Mouse (Mus musculus): Measurements from ENCODE around the gene Ppara. TPM values are rescaled to one million over a fixed set of nuclear protein-coding genes. Genes with fewer than 3 reads are reported as not detected.

Ppara gene
- polyA plus RNA-seq, 1 experiment from 2014 or later, result 2.3 TPM

- ATAC-seq (ENCODE audit: low FRiP score, low TSS enrichment), result no peak
- Histone ChIP-seq H3K36me3 (ENCODE audit: control insufficient read depth, insufficient read depth, low read length) (no peaks in the 10 kb centered on the region), H3K27me3 (ENCODE audit: control insufficient read depth, insufficient read depth, low read length) (no peaks in the 10 kb centered on the region), H3K27ac (ENCODE audit: low read depth, low read length) (no peak overlapping the region), H3K4me2 (replicated peaks; ENCODE audit: low read depth, low read length) (no peak overlapping the region), H3K9me3 (ENCODE audit: control insufficient read depth, low read length) (peaks cover 9% of the 10 kb centered on the region; the same call in 1 of the 2 replicates), H3K9ac (ENCODE audit: low read depth, low read length) (no peak overlapping the region), H3K4me1 (ENCODE audit: control insufficient read depth, insufficient read depth, low read length) (no peaks in the 10 kb centered on the region), H3K4me3 (ENCODE audit: low read length) (no peak overlapping the region)
- 67% methylated on average over 2 of the region's 2 CpGs for WGBS
Measured at GRCm38 (mm10) chr15:85752655-85753054, 17.9 kb downstream of the Ppara start.

- no peak overlapping the region for H3K9ac ChIP-seq (ENCODE audit: low read depth, low read length)
- no peak for ATAC-seq (ENCODE audit: low FRiP score, low TSS enrichment)
- no peak overlapping the region for H3K27ac ChIP-seq (ENCODE audit: low read depth, low read length)
- peaks cover 13% of the 10 kb centered on the region; the same call in 1 of the 2 replicates for H3K9me3 ChIP-seq (ENCODE audit: control insufficient read depth, low read length)
- 95% methylated on average over 1 of the region's 1 CpGs for WGBS
- H3K4me3 ChIP-seq (ENCODE audit: low read length), result no peak overlapping the region
- no peaks in the 10 kb centered on the region for H3K36me3 ChIP-seq (ENCODE audit: control insufficient read depth, insufficient read depth, low read length)
- H3K4me2 ChIP-seq (replicated peaks; ENCODE audit: low read depth, low read length), result no peak overlapping the region
- no peaks in the 10 kb centered on the region for H3K27me3 ChIP-seq (ENCODE audit: control insufficient read depth, insufficient read depth, low read length)
- no peaks in the 10 kb centered on the region for H3K4me1 ChIP-seq (ENCODE audit: control insufficient read depth, insufficient read depth, low read length)
Measured at GRCm38 (mm10) chr15:85754033-85754650, 19.4 kb downstream of the Ppara start.

DNA sequence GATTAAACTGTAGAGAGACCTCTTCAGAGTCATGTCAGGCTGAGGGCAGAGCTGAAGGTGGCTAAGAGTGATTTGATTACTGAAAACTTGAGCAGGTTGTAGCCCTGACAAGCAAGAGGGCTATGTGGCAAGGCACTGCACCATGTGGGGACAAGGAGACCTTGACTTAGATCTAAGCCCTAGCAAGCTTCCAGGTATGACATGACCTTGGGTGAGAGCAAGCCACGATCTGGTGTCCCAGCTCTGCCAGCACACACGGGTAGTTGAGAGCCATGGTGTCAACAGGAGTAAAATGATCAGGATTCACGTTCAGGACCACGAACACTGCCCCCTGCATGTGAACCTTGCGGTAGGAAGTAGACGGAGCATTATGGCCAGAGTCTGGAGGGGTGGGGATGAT is 20.4 kb downstream of the Ppara start:
- Histone ChIP-seq H3K4me1 (ENCODE audit: control insufficient read depth, insufficient read depth, low read length) (no peaks in the 10 kb centered on the region), H3K9ac (ENCODE audit: low read depth, low read length) (no peak overlapping the region), H3K9me3 (ENCODE audit: control insufficient read depth, low read length) (peaks cover 13% of the 10 kb centered on the region; the same call in 1 of the 2 replicates), H3K27ac (ENCODE audit: low read depth, low read length) (no peak overlapping the region), H3K4me3 (ENCODE audit: low read length) (no peak overlapping the region), H3K4me2 (replicated peaks; ENCODE audit: low read depth, low read length) (no peak overlapping the region), H3K36me3 (ENCODE audit: control insufficient read depth, insufficient read depth, low read length) (no peaks in the 10 kb centered on the region), H3K27me3 (ENCODE audit: control insufficient read depth, insufficient read depth, low read length) (no peaks in the 10 kb centered on the region)
- WGBS, result 73% methylated on average over 6 of the region's 6 CpGs
- no peak for ATAC-seq (ENCODE audit: low FRiP score, low TSS enrichment)

DNA sequence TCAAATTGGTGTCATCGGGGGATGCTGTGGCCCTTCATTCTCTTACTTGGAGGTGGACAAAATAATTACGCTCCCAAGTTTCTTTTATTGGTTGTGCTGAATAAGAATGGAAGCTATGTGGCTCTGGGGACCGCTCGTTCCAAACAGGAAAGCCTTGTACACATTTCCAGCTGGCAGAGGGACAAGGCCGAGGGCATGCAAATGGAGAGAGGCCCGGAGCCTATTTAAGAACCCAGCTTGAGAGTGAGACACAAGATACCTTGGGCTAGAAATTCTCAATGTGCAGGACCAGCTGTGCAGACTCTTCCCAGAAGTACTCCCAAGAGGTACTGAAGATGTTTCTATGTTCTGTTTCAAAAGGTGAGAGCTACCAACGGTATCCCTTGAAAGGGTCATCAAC is 21.8 kb downstream of the Ppara start:
- WGBS, result 93% methylated on average over 7 of the region's 7 CpGs
- Histone ChIP-seq H3K9ac (ENCODE audit: low read depth, low read length) (no peak overlapping the region), H3K27me3 (ENCODE audit: control insufficient read depth, insufficient read depth, low read length) (no peaks in the 10 kb centered on the region), H3K27ac (ENCODE audit: low read depth, low read length) (no peak overlapping the region), H3K36me3 (ENCODE audit: control insufficient read depth, insufficient read depth, low read length) (no peaks in the 10 kb centered on the region), H3K4me3 (ENCODE audit: low read length) (no peak overlapping the region), H3K4me1 (ENCODE audit: control insufficient read depth, insufficient read depth, low read length) (no peaks in the 10 kb centered on the region), H3K9me3 (ENCODE audit: control insufficient read depth, low read length) (peaks cover 10% of the 10 kb centered on the region; the same call in 1 of the 2 replicates), H3K4me2 (replicated peaks; ENCODE audit: low read depth, low read length) (no peak overlapping the region)
- ATAC-seq (ENCODE audit: low FRiP score, low TSS enrichment), result no peak

GRCm38 (mm10) chr15:85757768-85758167 is 23.0 kb downstream of the Ppara start:
- no peaks in the 10 kb centered on the region for H3K36me3 ChIP-seq (ENCODE audit: control insufficient read depth, insufficient read depth, low read length)
- H3K4me2 ChIP-seq (replicated peaks; ENCODE audit: low read depth, low read length), result no peak overlapping the region
- no peaks in the 10 kb centered on the region for H3K27me3 ChIP-seq (ENCODE audit: control insufficient read depth, insufficient read depth, low read length)
- H3K27ac ChIP-seq (ENCODE audit: low read depth, low read length), result no peak overlapping the region
- H3K4me3 ChIP-seq (ENCODE audit: low read length), result no peak overlapping the region
- no peaks in the 10 kb centered on the region for H3K4me1 ChIP-seq (ENCODE audit: control insufficient read depth, insufficient read depth, low read length)
- H3K9ac ChIP-seq (ENCODE audit: low read depth, low read length), result no peak overlapping the region
- ATAC-seq (ENCODE audit: low FRiP score, low TSS enrichment), result no peak
- 97% methylated on average over 3 of the region's 3 CpGs for WGBS
- peaks cover 7% of the 10 kb centered on the region; the same call in 1 of the 2 replicates for H3K9me3 ChIP-seq (ENCODE audit: control insufficient read depth, low read length)

DNA sequence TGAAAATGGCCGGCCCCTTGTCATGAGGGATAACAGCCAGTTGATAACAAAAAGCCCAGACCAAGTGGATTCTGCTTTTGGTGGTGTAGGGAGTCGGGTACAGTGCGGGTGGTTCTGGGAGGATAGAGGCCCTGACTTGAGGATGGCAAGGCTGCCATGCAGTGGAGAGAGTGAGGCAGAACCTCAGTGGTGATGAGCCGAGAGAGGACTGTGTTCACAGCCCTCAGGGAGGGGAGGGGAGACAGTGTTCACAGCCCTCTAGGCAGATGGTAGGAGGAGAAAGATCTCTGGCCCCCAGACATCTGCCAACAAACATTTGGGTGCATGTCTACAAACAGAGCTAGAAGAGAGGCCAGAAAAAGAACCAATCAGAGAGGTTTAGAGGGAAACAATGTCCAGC is 28.0 kb downstream of the Ppara start:
- no peak overlapping the region for H3K4me2 ChIP-seq (replicated peaks; ENCODE audit: low read depth, low read length)
- H3K4me3 ChIP-seq (ENCODE audit: low read length), result no peak overlapping the region
- ATAC-seq (ENCODE audit: low FRiP score, low TSS enrichment), result no peak
- H3K36me3 ChIP-seq (ENCODE audit: control insufficient read depth, insufficient read depth, low read length), result no peaks in the 10 kb centered on the region
- H3K27ac ChIP-seq (ENCODE audit: low read depth, low read length), result no peak overlapping the region
- H3K4me1 ChIP-seq (ENCODE audit: control insufficient read depth, insufficient read depth, low read length), result no peaks in the 10 kb centered on the region
- no peak overlapping the region for H3K9ac ChIP-seq (ENCODE audit: low read depth, low read length)
- H3K9me3 ChIP-seq (ENCODE audit: control insufficient read depth, low read length), result peaks cover 2% of the 10 kb centered on the region; the same call in 1 of the 2 replicates
- WGBS, result 79% methylated on average over 4 of the region's 4 CpGs
- H3K27me3 ChIP-seq (ENCODE audit: control insufficient read depth, insufficient read depth, low read length), result no peaks in the 10 kb centered on the region

DNA sequence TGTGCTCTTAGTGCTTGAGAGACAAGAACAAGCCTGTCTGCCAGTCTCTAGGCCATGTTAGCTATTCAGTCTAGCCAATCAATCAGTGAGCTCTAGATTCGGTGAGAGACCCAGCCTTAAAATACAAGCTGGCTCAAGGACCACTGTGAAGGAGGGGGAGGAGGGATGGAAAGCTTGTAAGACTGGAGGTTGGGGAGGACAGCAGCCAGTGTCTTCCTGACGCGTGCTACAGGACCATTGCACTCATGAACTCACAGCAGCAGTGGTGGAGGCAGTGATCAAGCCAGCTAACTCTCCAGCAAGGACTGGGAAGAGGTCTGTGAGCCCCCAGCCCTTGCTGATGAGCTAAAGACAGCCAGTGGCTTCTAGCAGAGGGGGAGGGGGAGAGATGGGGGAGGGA is 30.2 kb downstream of the Ppara start:
- H3K27me3 ChIP-seq (ENCODE audit: control insufficient read depth, insufficient read depth, low read length), result 0 out of 2 replicates have a peak, but pooled peaks cover 2% of the 10 kb centered on the region
- H3K9me3 ChIP-seq (ENCODE audit: control insufficient read depth, low read length), result no peaks in the 10 kb centered on the region
- H3K9ac ChIP-seq (ENCODE audit: low read depth, low read length), result no peak overlapping the region
- no peak overlapping the region for H3K27ac ChIP-seq (ENCODE audit: low read depth, low read length)
- H3K36me3 ChIP-seq (ENCODE audit: control insufficient read depth, insufficient read depth, low read length), result no peaks in the 10 kb centered on the region
- no peak for ATAC-seq (ENCODE audit: low FRiP score, low TSS enrichment)
- WGBS, result 56% methylated on average over 3 of the region's 3 CpGs
- H3K4me2 ChIP-seq (replicated peaks; ENCODE audit: low read depth, low read length), result no peak overlapping the region
- no peaks in the 10 kb centered on the region for H3K4me1 ChIP-seq (ENCODE audit: control insufficient read depth, insufficient read depth, low read length)
- no peak overlapping the region for H3K4me3 ChIP-seq (ENCODE audit: low read length)

- H3K4me2 ChIP-seq (replicated peaks; ENCODE audit: low read depth, low read length), result no peak overlapping the region
- ATAC-seq (ENCODE audit: low FRiP score, low TSS enrichment), result no peak
- H3K4me3 ChIP-seq (ENCODE audit: low read length), result no peak overlapping the region
- no peaks in the 10 kb centered on the region for H3K9me3 ChIP-seq (ENCODE audit: control insufficient read depth, low read length)
- 0 out of 2 replicates have a peak, but pooled peaks cover 2% of the 10 kb centered on the region for H3K27me3 ChIP-seq (ENCODE audit: control insufficient read depth, insufficient read depth, low read length)
- no peak overlapping the region for H3K27ac ChIP-seq (ENCODE audit: low read depth, low read length)
- no peaks in the 10 kb centered on the region for H3K4me1 ChIP-seq (ENCODE audit: control insufficient read depth, insufficient read depth, low read length)
- no peak overlapping the region for H3K9ac ChIP-seq (ENCODE audit: low read depth, low read length)
- WGBS, result 90% methylated on average over 5 of the region's 5 CpGs
- H3K36me3 ChIP-seq (ENCODE audit: control insufficient read depth, insufficient read depth, low read length), result no peaks in the 10 kb centered on the region
Measured at GRCm38 (mm10) chr15:85766677-85767076, 31.9 kb downstream of the Ppara start.

DNA sequence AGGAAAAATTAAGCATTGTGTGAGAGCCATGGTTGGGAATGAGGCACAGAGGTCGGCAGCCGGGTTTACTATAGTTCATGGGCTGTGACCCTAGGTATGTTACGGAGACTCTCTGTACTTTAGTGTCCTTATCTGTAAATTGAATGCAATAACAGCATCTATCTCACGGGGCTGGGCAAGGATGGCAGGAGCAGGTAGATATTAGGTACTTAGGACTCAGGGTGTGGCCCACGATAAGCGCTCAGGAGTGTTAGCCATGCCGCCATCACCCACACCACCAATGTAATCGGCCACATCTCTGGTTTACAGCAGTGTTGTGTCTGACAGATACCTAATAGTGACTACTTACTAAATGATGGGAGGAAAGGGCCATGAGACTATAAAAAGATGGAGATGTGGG is 34.2 kb downstream of the Ppara start:
- no peaks in the 10 kb centered on the region for H3K9me3 ChIP-seq (ENCODE audit: control insufficient read depth, low read length)
- no peak overlapping the region for H3K4me2 ChIP-seq (replicated peaks; ENCODE audit: low read depth, low read length)
- no peak overlapping the region for H3K4me3 ChIP-seq (ENCODE audit: low read length)
- WGBS, result 90% methylated on average over 8 of the region's 8 CpGs
- H3K9ac ChIP-seq (ENCODE audit: low read depth, low read length), result no peak overlapping the region
- no peaks in the 10 kb centered on the region for H3K36me3 ChIP-seq (ENCODE audit: control insufficient read depth, insufficient read depth, low read length)
- no peak overlapping the region for H3K27ac ChIP-seq (ENCODE audit: low read depth, low read length)
- H3K27me3 ChIP-seq (ENCODE audit: control insufficient read depth, insufficient read depth, low read length), result 0 out of 2 replicates have a peak, but pooled peaks cover 2% of the 10 kb centered on the region
- H3K4me1 ChIP-seq (ENCODE audit: control insufficient read depth, insufficient read depth, low read length), result no peaks in the 10 kb centered on the region
- no peak for ATAC-seq (ENCODE audit: low FRiP score, low TSS enrichment)

All from kidney, embryonic 14.5 days (tissue).